Mouse (Mus musculus): ENCODE measurements at regions not wholly inside any gene's neighbourhood (a gene's known extent, or its start where the extent isn't known, plus 50 kb on each side); places are given as distances from the start of the nearest gene placed in this dataset.

DNA sequence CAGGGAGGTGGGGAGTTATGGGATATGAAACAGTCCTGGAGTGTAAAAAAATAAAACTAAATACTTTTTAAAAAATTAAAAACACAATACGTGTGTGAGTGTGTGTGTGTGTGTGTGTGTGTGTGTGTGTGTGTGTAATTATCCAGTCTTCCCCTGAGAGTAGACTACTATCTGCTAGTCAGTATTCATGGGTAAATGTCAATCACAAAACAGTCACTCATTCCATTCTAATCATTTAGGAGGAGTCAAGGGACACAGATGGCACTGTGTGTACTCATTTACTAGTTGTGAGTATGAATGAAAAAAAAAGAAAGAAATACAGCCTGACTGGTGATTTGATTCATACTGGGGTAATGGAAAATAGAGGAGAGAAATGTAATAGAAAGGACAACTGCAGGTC is 226.5 kb downstream of the Mpdz start:
- no peak for DNase-seq

DNA sequence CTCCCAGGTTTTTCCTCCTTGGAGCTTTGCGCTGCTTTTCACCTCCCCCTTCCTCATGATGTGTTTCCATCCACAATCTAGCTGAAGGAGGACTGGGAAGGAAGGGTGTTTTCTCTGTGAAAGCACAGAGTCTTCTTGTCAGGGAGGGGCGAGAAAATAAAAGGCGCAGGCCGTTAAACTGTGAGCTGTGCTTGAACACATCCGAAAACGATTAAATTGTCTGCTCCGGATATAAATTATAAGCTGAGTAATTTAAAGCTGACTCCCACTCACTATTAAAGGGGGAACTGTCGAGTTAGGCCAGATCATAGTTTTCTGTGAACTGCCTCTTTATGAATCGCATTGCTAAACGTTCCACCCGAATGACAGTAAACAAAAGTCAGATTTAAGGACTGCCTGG is 224.6 kb downstream of the Mpdz start:
- DNase-seq, result no peak

DNA sequence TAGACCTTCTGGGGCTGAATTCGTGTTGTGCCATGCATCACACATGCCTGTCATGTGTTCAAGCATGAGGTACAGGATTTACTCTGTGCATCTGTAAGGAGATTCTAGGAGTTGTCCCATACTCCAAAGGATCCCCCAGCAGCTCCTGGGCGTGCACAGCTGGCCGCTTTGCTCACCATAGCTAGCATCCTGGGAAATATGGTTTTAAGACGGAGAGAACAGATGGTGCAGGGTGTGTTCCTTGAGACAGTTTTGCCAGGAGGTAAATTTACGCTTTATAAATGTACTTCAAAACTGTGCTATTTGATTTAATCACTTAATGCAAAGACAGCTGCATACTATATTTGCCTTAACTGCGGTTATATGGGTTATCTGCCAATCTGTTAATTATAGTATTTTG is 220.6 kb downstream of the Mpdz start:
- no peak for DNase-seq

DNA sequence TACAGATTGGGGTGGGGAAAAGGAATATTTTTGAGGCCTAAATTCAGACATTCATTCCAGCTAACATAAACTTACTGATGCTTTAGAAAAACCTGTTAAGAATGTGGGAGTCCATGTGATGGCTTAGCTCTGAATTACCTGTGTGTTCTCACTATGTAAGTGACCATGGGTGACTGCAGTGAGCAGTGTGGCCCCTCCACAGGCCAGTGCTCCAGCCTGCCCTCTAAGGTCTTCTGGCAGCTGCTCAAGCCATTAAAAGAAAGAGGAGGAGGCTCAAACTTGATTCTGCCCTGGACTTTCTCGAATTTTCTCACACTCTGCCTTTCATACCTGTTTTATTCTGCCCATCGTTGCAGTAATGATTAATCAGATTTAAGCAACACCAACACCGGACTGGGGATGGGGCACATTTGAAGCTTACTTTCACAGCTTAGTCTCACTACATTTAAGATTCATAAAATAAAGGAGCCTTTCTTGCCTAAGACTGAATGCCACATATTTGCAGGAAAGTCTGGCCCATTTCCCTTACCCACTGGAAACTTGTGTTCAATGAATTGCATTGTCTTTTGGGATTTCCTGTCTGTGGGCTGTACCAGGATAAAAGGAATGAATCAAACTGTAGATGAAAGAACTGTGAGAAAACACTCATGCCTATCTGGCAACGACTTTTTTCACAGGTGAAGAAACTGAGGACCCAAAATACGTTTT is 220.0 kb downstream of the Mpdz start:
- DNase-seq, result no peak

Measured in gastrocnemius, postnatal 25 days (tissue).